Mouse (Mus musculus): ENCODE data around the gene Cfap58.

GRCm38 (mm10) chr19:47919126-47919965, 18.1 kb upstream of the Cfap58 start, which contains the start of the genes Cfap43 and Itprip:
- TF ChIP-seq CTCF (IDR thresholded peaks at IDR 0.05; ENCODE audit: low read depth, low read length), result no peak
- no peak for TF ChIP-seq GATA1 (IDR thresholded peaks at IDR 0.05; ENCODE audit: borderline replicate concordance, low read length)
- TF ChIP-seq POLR2AphosphoS5 (IDR thresholded peaks at IDR 0.05; ENCODE audit: insufficient replicate concordance, low read depth, low read length), result no peak
- no peak for TF ChIP-seq TAL1 (conservative IDR thresholded peaks at IDR 0.05; ENCODE audit: low read depth, low read length)
